Mouse (Mus musculus) naive thymus-derived CD4-positive, alpha-beta T cell, adult 5 months (primary cell): ENCODE measurements around the gene Vars. TPM values are rescaled to one million over a fixed set of nuclear protein-coding genes. Genes with fewer than 3 reads are reported as not detected.

Experiments used
- polyA plus RNA-seq: library from polyadenylated mRNA; unstranded; fragments of 100-300 nt; shearing (Covaris generic); gene quantifications from one replicate; pipeline ENCODE4 v1.2.1, GENCODE M21; 2017

The Vars gene
- 151 TPM for polyA plus RNA-seq

DNA sequence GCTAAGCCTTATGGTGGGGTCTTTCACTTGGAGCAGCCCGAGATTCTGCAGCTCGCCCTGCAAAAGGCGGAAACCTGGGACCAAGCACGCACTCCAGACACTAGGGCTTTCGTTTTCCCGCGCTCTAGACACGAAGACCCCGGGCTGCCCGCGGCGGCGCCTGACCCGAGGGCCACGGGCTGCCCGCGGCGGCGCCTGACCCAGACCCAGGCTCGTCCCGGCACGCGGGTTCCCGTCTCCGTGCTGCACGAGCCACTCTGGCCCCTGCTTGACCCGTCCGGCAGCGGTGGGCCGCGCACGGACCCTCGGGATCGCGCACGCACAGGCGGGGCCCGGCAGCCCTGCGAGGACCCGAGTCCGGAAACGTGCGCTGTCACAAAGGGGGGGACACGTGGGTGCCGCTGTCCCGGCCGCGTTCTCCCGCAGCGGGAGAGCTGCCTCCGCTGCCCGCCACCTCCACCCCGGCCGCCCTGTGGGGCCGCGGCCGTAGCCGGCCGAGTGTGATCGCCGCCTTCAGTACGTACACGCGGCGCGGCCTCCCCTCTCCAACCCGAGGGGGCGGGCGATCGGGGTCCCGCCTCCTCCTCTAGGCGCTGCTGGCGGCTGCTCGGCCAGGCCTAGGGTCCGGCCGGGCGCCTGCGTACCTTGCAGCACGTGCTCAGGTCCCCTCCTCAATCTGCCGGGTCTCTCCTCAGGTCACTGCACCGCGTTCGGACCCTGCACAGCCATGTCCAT is at the start of gene Vars:
Gene Vars, plus strand, starts transcription at position 271 of the 735 bp plus-strand sequence.

DNA sequence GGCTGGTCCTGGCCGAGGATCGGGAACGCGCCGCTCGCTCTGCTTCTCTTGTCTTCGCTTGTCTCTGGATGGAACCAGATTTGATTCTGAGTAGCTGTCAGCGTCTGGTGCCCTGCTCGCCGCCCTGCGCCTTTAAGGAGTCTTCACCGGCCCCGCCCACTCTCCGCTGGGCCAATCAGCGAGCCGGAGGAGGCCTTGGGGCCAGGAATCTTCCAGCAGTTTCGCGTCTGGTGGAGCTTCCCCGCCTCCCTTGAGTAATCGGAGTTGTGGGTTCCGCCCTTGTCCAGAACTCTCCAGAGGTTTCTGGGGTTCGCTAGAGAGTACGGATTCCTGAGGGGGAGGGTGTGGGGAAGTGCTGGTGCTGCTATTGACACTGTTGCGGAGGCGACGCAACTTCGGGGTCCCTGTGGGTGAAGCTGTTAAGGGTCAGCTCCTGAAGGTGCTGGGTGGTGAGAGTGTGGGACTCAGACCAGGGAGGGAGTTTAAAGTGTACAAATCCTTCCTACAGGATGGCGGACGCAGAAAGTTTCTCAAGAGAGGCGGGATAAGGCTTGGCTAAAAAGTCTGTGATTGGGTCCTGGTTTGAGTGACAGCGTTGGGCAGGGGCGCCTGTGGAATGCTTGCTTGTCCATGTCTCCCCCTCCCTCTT is 41.5 kb upstream of the Vars start, which contains the start of gene Hspa1b:
Gene Hspa1b, minus strand, starts transcription at position 109 of the 649 bp plus-strand sequence.

DNA sequence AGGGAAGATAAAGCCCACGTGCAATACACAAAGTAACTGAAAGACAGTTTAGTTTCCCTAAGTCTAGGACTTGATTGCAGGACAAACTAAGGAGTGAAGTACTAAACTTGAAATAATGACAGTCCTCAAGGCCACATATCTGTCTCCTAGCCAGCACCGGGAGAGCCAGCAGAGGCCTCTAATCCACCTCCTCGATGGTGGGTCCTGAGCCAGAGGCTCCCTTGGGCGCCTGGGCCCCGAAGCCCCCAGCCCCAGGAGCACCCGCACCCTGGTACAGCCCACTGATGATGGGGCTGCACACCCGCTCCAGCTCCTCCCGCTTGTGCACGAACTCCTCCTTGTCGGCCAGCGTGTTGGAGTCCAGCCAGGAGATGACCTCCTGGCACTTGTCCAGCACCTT is 31.0 kb upstream of the Vars start, which contains the start of gene Gm20481:
Gene Gm20481, plus strand, starts transcription at position 91 of the 400 bp plus-strand sequence.

DNA sequence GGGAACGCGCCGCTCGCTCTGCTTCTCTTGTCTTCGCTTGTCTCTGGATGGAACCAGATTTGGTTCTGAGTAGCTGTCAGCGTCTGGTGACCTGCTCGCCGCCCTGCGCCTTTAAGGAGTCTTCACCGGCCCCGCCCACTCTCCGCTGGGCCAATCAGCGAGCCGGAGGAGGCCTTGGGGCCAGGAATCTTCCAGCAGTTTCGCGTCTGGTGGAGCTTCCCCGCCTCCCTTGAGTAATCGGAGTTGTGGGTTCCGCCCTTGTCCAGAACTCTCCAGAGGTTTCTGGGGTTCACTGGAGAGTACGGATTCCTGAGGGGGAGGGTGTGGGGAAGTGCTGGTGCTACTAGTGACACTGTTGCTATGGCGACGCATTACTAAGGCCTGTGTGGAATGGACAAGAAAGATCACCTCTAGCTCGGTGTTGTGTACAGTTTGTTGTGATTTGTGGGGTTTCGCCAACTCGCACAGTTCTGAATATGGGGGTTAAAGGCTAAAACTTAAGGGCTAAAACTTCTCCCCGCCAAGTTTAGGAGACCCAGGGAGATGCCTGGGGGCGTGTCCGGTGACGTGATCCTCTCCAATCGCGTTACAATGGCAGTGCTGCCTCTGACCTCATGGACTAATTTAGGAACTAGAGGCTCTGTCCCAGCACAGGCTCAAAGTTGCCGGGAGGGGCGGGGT is 28.6 kb upstream of the Vars start, which contains the start of the genes Hspa1a and Hspa1l:
Gene Hspa1a, minus strand, starts transcription at position 88 of the 681 bp plus-strand sequence.
Gene Hspa1l, plus strand, starts transcription at position 635 of the 681 bp plus-strand sequence.

DNA sequence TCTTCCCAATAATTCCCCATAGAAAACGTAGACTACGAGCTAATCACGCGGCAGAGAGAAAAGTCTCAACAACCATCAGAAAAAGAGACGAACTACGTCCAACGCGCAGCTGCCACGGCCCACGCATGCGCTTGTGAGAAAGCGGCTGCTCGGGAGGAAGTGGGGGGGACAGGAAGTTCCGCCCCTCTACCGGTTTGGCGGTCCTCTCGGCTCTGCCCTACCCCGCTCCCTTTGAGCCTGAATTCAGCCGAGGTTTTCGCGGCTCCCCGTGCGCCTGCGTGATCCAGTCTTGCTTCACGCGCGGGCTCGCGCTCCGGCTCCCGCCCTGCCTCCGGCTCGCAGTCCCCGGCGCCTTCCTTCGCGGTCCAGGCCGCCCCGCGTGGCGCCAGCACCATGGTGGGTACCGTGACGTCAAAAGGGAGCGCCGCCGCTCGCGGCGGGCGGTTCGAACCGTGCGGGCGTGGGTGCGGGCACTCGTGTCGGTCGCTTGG is 19.1 kb upstream of the Vars start, which contains the start of gene Lsm2:
Gene Lsm2, plus strand, starts transcription at position 173 of the 491 bp plus-strand sequence.

DNA sequence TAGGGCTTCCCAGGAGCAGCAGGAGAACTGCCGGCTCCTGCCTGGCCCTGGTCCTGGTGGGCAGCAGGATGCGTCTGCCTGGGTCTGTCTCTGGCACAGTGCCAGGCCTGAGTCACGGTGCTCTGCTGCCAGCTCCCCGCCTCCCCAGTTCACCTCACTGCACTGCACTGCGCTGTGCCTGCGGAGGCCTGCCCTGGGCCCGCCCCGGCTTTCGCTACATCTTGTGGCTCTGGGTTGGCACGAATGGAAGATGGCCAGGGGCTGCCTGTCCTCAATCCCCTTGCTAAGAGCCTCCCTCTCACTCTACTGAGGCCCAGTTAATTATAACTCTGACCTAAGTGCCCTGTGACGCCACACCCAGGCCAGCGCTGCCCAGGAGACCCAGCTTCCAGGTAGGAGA is 15.6 kb downstream of the Vars start, which contains the start of gene Vwa7:
Gene Vwa7, plus strand, starts transcription at position 204 of the 400 bp plus-strand sequence.

DNA sequence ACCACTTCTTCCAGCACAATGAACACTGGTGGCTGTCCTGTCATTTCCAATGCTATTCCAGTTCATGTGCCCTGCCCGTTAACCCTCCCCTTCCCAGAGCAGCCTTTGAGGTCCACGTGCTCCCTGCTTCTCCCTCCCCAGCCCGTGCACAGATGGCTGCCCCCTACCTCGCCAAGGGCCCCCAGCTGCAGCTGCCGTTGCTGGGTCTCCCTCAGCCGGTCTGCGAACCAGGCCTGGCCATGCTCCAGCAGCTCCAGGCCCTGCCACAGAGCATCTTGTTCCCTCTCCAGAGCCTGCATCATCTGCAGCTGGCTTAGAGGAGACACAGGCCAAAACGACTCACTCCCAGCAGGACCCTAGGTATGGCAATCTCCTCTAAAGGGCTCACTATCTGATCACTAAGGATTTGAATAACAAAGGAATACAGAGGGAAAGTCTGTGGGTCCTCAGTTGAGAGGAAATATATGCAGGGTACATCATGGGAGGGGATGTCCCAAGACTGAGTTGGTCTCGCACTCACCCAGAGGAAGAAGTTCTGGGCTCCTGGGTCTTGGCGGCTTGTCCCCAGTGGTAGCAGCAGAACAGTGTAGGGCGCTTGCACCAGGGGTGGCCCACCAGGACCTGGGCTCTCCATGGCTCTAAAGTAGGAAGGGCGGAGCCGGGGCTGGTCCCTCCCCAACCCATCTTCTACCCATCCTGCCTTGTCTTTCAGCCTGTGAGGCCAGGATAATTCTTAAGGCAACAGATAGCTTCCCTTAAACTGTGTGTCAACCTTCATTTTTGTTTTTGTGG is 26.7 kb downstream of the Vars start, which contains the start of gene Sapcd1:
Gene Sapcd1, minus strand, starts transcription at position 740 of the 792 bp plus-strand sequence.

DNA sequence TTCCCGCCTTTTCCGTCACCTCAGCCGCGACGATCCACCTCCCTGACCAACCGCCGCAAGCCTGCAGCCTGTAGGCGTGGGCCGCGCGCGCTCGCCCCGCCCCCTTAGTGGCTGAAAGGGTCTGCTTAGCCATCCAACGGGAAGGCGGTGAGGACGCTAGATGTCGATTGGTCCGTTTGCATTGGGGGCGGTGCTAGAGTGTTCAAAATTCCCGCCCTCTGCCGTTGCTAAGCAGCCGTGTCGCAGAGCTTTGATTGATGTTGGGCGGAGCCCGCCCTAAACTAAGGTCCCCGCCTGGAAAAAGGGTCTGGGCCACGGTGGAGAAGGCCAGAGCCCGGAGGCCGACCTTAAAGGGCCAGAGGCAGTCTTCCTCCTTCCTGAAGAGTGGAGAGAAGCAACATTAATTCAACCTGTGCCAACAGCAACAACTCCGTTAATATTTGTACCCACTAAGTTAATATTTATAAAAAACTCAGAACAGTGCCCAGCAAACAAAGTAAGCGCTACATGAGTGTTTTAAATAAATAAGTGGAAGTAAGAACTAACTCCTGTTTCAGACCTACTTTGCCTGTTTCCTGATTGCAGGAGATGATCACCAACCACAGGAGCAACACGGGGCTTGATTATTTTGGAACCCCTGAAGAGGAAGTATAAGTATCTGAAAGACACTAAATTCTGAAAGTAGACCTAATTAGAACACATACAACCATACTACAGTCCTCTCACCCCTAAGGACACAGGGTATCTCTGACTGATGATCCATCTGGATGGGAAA is 46.1 kb downstream of the Vars start, which contains the start of gene Msh5:
Gene Msh5, minus strand, starts transcription at position 65 of the 775 bp plus-strand sequence.

DNA sequence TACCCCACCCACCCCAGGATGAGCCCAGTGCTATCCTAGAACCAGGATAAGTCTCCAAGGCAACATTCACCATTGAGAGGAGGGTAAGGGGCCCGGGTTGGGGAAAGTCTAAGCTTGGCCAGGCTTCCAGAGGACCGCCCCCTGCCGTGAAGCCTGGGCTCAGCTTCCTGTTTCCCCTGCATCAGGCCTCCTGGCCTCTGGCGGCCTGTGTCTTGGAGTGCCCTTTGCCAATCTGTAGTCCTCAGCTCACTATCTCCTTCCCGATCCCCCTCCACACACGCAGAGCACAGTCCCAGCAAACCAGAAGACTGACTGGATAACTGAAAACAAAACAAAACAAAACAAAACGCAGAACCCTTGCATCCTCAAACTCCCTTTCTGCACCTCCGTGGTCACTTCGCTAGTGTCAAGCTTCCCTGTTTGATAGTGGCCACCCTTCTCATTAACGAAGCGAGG is 48.8 kb downstream of the Vars start, which contains the start of gene Clic1:
Gene Clic1, plus strand, starts transcription at position 406 of the 456 bp plus-strand sequence.

DNA sequence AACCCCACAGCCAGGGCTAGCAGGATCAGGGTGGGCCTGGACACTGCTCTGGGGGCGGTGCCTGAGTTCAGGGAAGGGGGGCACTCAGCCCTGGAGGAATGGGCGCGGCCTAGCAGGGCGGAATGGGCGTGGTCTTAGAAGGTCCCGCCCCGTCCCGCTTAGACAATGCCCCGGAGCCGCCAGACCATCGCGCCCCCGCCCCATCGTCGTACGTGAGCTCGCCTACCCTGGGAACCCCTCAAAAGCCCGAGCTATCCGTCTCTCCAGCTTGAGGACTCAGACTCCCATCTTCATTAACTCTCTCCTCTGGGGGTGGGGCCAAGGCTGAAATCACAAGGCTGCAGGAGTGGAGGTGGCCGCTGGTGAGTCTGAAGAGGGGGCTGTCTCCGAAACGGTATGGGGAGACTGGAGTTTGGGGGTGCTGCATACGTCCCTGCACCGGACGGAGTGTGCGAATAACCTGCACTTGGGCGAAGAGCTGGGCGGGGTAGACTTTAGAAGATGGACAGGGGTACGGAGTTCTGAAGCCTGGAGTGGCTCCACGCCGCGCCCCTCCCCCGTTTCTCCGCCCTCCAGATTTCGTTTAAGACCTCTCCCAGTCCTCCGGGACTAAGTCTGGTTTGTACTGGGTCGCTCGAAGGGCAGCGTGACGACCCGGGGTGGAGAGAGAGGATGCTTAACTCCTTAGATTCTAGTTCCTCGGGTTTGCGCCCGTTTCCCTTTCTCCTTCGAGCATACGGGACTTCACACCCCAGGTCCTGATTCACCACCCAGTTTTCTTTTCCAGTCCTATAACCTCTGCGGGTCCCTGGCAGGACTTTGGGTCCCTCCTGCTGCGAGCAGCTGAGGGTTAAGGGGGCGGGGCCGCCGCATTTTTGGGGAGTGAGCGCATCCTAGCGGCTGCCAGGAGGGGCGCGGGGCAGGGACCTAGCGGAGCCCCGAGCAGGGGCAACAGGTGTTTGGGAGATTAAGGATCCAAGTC is 58.4 kb downstream of the Vars start, which contains the start of gene Ddah2:
Gene Ddah2, plus strand, starts transcription at position 125 of the 982 bp plus-strand sequence.

DNA sequence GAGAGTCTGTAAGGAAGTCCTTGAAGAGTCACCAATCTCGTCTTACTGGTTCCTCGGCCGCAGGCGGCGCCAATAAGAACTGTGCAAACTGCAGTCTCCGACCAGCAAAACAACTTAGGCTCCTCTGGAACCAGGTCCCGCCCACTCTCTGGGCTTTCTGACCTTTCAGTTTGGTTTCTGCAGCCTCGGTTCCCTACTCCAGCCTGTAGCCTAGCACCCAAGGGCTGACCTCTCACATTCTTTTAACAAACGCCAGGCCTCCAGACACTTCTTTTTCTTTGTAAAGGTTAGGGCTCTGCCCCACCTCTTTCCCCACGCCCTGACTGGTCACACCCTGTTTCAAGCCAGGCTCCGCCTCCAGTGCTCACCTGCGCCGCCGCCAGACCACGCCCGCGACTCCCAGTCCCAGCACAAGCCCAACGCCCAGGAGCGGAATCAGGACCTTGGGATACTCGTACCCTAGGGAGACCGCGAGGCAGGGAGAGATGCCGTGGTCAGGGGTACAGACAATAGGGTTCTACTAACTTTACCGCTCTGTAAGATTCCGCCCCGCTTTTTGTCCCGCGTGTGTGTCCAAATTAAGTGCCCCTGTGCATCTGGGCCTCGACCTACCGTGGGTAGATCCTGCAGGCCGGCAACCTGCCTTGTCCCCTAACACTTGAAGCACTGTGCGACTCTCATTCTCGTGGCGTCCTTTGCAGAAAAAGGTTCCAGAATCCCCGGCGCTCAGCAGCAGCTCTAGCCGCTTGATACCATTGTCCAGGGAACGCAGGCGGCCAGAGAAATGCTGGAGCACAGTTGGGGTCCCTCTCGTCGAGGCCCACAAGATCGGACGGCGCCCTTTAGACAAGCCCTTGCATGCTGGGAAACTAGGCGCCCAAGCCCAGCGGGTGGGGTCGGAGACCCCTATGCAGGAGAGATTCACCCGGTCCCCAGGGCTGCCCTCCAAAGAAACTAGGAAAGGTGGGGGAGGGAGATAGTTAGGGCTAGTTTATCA is 64.5 kb downstream of the Vars start, which contains the start of gene Ly6g6c:
Gene Ly6g6c, plus strand, starts transcription at position 438 of the 997 bp plus-strand sequence.

Other genes with a start within 250 kb of the Vars start
- gene Cyp21a1, start 196.4 kb upstream of the Vars start, polyA plus RNA-seq = not detected
- 18.7 TPM for gene Stk19, start 164.0 kb upstream of the Vars start, polyA plus RNA-seq
- 89.1 TPM for gene Dxo, start 164.0 kb upstream of the Vars start, polyA plus RNA-seq
- 137 TPM for gene Skiv2l, start 150.8 kb upstream of the Vars start, polyA plus RNA-seq
- 27.2 TPM for gene Nelfe, start 150.6 kb upstream of the Vars start, polyA plus RNA-seq
- not detected for gene Cfb, start 138.5 kb upstream of the Vars start, polyA plus RNA-seq
- gene Zbtb12, start 121.5 kb upstream of the Vars start, polyA plus RNA-seq = 0.32 TPM
- gene Gm20547, start 118.9 kb upstream of the Vars start, polyA plus RNA-seq = not detected
- gene C2, start 102.7 kb upstream of the Vars start, polyA plus RNA-seq = not detected
- gene Ehmt2, start 102.5 kb upstream of the Vars start, polyA plus RNA-seq = 49.8 TPM
- not detected for gene Slc44a4, start 86.5 kb upstream of the Vars start, polyA plus RNA-seq
- gene Neu1, start 69.7 kb upstream of the Vars start, polyA plus RNA-seq = 116 TPM
- 785 TPM for gene Hspa1b, start 41.7 kb upstream of the Vars start, polyA plus RNA-seq
- gene Gm20481, start 31.1 kb upstream of the Vars start, polyA plus RNA-seq = 42.4 TPM
- 403 TPM for gene Hspa1a, start 28.8 kb upstream of the Vars start, polyA plus RNA-seq
- 0.17 TPM for gene Hspa1l, start 28.3 kb upstream of the Vars start, polyA plus RNA-seq
- gene Lsm2, start 19.1 kb upstream of the Vars start, polyA plus RNA-seq = 59.4 TPM
- not detected for gene Vwa7, start 15.6 kb downstream of the Vars start, polyA plus RNA-seq
- not detected for gene Sapcd1, start 27.0 kb downstream of the Vars start, polyA plus RNA-seq
- gene Msh5, start 45.8 kb downstream of the Vars start, polyA plus RNA-seq = 4.4 TPM
- 228 TPM for gene Clic1, start 49.0 kb downstream of the Vars start, polyA plus RNA-seq
- 0.95 TPM for gene Ddah2, start 58.0 kb downstream of the Vars start, polyA plus RNA-seq
- gene Ly6g6c, start 64.4 kb downstream of the Vars start, polyA plus RNA-seq = not detected
- not detected for gene Mpig6b, start 65.2 kb downstream of the Vars start, polyA plus RNA-seq
- not detected for gene Ly6g6e, start 75.9 kb downstream of the Vars start, polyA plus RNA-seq
- gene Ly6g6d, start 77.1 kb downstream of the Vars start, polyA plus RNA-seq = not detected
- gene Ly6g6f, start 84.6 kb downstream of the Vars start, polyA plus RNA-seq = not detected
- gene Abhd16a, start 88.3 kb downstream of the Vars start, polyA plus RNA-seq = 90.2 TPM
- not detected for gene Ly6g5c, start 107.3 kb downstream of the Vars start, polyA plus RNA-seq
- gene Ly6g5b, start 114.4 kb downstream of the Vars start, polyA plus RNA-seq = 1.2 TPM
- gene Gpank1, start 120.5 kb downstream of the Vars start, polyA plus RNA-seq = 64.4 TPM
- gene Csnk2b, start 121.1 kb downstream of the Vars start, polyA plus RNA-seq = 190 TPM
- gene D17H6S53E, start 125.4 kb downstream of the Vars start, polyA plus RNA-seq = 0.75 TPM
- gene Apom, start 131.1 kb downstream of the Vars start, polyA plus RNA-seq = not detected
- 77.8 TPM for gene Bag6, start 134.2 kb downstream of the Vars start, polyA plus RNA-seq
- gene Prrc2a, start 163.9 kb downstream of the Vars start, polyA plus RNA-seq = 31.3 TPM
- not detected for gene Aif1, start 175.1 kb downstream of the Vars start, polyA plus RNA-seq
- 1.8 TPM for gene Lst1, start 187.5 kb downstream of the Vars start, polyA plus RNA-seq
- 754 TPM for gene Ltb, start 193.5 kb downstream of the Vars start, polyA plus RNA-seq
- 4.2 TPM for gene Tnf, start 201.0 kb downstream of the Vars start, polyA plus RNA-seq
- 24.6 TPM for gene Lta, start 204.4 kb downstream of the Vars start, polyA plus RNA-seq
- gene Gm16181, start 219.8 kb downstream of the Vars start, polyA plus RNA-seq = not detected
- gene Atp6v1g2, start 232.7 kb downstream of the Vars start, polyA plus RNA-seq = 1.4 TPM
- gene Nfkbil1, start 234.8 kb downstream of the Vars start, polyA plus RNA-seq = 16.0 TPM
- gene Ddx39b, start 240.8 kb downstream of the Vars start, polyA plus RNA-seq = 192 TPM